Mouse (Mus musculus) embryonic facial prominence, embryonic 13.5 days (tissue): ENCODE data around the gene Narfl. TPM values are rescaled to one million over a fixed set of nuclear protein-coding genes. Genes with fewer than 3 reads are reported as not detected.
A peak's percentile ranks its signal among the peaks of the same experiment; 100 is the strongest.

Source experiments
- ATAC-seq: fragments of 200-750 bp; cut with Nextera tagmentation; 2 replicates; pipeline ENCODE4 v1.8.0; 2017; ENCODE audit warnings: low read depth; ENCODE audit not compliant: insufficient number of reproducible peaks, insufficient read depth, low FRiP score, low TSS enrichment
- H3K27ac ChIP-seq: fragments of 300-500 bp; sonication (generic); 2 replicates; pipeline ENCODE4 v1.5.1; 2015; ENCODE audit warnings: moderate library complexity, mild to moderate bottlenecking, inconsistent platforms
- H3K27me3 ChIP-seq: fragments of 300-500 bp; sonication (generic); 2 replicates; pipeline ENCODE4 v1.6.1; 2015; ENCODE audit warnings: mild to moderate bottlenecking, inconsistent platforms
- H3K36me3 ChIP-seq: fragments of 300-500 bp; sonication (generic); 2 replicates; pipeline ENCODE4 v1.6.1; 2015; ENCODE audit warnings: mild to moderate bottlenecking, inconsistent platforms
- H3K4me1 ChIP-seq: fragments of 300-500 bp; sonication (generic); 2 replicates; pipeline ENCODE4 v1.6.1; 2015; ENCODE audit warnings: inconsistent platforms
- H3K4me2 ChIP-seq: fragments of 300-500 bp; sonication (generic); 2 replicates; pipeline ENCODE4 v1.6.1; 2015; ENCODE audit warnings: moderate library complexity, mild to moderate bottlenecking, inconsistent platforms
- H3K4me3 ChIP-seq: fragments of 300-500 bp; sonication (generic); 2 replicates; pipeline ENCODE4 v1.5.1; 2015; ENCODE audit warnings: mild to moderate bottlenecking, inconsistent platforms
- H3K9ac ChIP-seq: fragments of 300-500 bp; sonication (generic); 2 replicates; pipeline ENCODE4 v1.6.1; 2015; ENCODE audit warnings: mild to moderate bottlenecking, inconsistent platforms
- H3K9me3 ChIP-seq: fragments of 300-500 bp; sonication (generic); 2 replicates; pipeline ENCODE4 v1.6.1; 2016; ENCODE audit warnings: inconsistent platforms
- whole genome bisulfite sequencing: fragments of 180-500 bp; shearing (Covaris S2); methylation state at CpG from one replicate; pipeline ENCODE4 v1.1.7; 2015; ENCODE audit warnings: mixed read lengths; 5-methylcytosine and 5-hydroxymethylcytosine counted together
- polyA plus RNA-seq: library from polyadenylated mRNA; unstranded; fragments of >200 nt; fragmentation: Nextera tagmentation; extraction: Ambion mirVana; gene quantifications from 2 replicates; pipeline ENCODE4 v1.2.1, GENCODE M21; 2015

Narfl gene
- polyA plus RNA-seq, 1 experiment from 2014 or later, result 24.9 TPM

- Histone ChIP-seq H3K4me1 (peaks cover 16% of the 10 kb centered on the region), H3K4me3 (peak overlapping the region; percentile 71; the same call in 1 of the 2 replicates), H3K9me3 (no peaks in the 10 kb centered on the region), H3K36me3 (no peaks in the 10 kb centered on the region), H3K27ac (no peak overlapping the region), H3K4me2 (peak overlapping the region; percentile 97), H3K27me3 (peaks cover 60% of the 10 kb centered on the region), H3K9ac (no peak overlapping the region)
- 34% methylated on average over 5 of the region's 5 CpGs for WGBS
- ATAC-seq, result no peak
These were observed 34.5 kb downstream of the Narfl start for GRCm38 (mm10) chr17:25808028-25808427.

DNA sequence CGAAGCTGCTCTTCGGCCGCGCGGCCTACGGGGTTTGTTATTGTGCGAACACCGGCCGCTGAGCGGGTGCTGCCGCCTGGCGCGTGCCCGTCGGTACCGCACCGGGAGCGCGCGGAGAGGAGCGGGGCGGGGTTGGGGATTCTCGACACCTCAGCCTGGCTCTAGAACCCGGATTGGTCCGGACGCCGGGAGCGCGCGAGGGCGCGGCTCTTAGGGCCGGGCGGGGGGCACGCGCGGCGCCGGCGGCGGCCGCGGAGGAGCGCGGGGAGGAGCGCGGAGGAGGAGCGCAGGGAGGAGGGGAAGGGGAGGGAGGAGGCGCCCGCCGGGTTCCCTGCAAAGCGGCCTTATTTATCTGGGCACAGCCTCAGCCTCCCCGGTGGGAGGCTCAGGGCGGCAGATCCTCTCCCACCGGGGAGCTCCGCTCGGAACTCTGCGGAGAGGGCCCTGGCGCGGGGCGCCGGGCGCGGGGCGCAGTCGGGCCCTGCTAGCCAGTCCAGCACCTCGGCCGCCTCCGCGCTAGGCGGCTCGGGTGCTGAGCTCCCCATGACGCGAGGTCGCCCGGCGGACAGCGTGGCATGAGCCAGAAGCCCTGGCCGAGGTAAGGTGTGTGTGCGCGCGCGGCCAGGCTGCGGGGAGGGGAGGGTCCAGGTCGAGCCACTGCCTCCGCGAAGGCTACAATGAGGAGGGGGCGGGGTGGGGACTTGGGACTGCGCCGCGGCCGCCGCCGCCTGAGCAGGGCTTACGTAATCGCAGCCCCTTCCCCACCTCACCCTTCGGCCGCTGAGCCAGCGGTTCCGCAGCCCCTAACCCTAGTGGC is 35.4 kb downstream of the Narfl start, which contains the start of gene Fbxl16:
Fbxl16 (plus strand) TSS at position 297 of the 817 bp plus-strand sequence.
- Histone ChIP-seq H3K4me3 (peak within 1 kb of the TSS; percentile 71), H3K4me1 (peaks cover 21% of the 10 kb centered on the region), H3K27ac (peak within 1 kb of the TSS; percentile 39; the same call in 1 of the 2 replicates), H3K4me2 (peak within 1 kb of the TSS; percentile 97), H3K36me3 (no peaks in the 10 kb centered on the region), H3K27me3 (peaks cover 59% of the 10 kb centered on the region), H3K9me3 (no peaks in the 10 kb centered on the region), H3K9ac (peak within 1 kb of the TSS; percentile 77)
- whole genome bisulfite sequencing, result under 1% methylated on average over 93 of the region's 100 CpGs
- peak; percentile 75 for ATAC-seq

GRCm38 (mm10) chr17:25809606-25810340 is 36.2 kb downstream of the Narfl start:
- Histone ChIP-seq H3K36me3 (no peaks in the 10 kb centered on the region), H3K27me3 (peaks cover 58% of the 10 kb centered on the region), H3K9ac (peak overlapping the region; percentile 77), H3K4me2 (peak overlapping the region; percentile 97), H3K9me3 (no peaks in the 10 kb centered on the region), H3K4me1 (peaks cover 21% of the 10 kb centered on the region), H3K4me3 (peak overlapping the region; percentile 71), H3K27ac (no peak overlapping the region)
- ATAC-seq, result no peak
- 11% methylated on average over 25 of the region's 25 CpGs for WGBS

DNA sequence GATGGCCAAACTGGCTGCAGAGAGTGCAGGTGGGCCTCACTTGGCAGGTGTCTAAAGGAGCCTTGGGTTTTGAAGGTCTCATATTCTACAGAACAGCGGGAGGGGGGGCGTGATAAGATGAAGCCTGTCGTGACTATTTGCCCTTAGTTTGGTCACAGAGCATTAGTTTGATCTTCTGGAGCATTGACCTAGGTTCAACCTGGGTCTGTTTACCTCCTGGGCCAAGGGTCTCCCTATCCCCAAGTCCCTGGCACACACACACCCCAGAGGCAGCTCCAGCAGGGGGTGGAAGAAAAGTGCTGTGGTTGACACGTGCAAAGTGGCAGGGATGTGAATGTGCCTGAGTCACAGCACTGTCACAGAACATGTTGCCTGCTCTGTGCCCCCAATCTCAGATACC is 37.3 kb downstream of the Narfl start:
- no peak for ATAC-seq
- H3K4me3 ChIP-seq, result no peak overlapping the region
- H3K36me3 ChIP-seq, result no peaks in the 10 kb centered on the region
- no peak overlapping the region for H3K9ac ChIP-seq
- WGBS, result 70% methylated on average over 4 of the region's 4 CpGs
- H3K4me2 ChIP-seq, result no peak overlapping the region
- peaks cover 62% of the 10 kb centered on the region for H3K27me3 ChIP-seq
- H3K27ac ChIP-seq, result no peak overlapping the region
- H3K4me1 ChIP-seq, result peaks cover 21% of the 10 kb centered on the region
- no peaks in the 10 kb centered on the region for H3K9me3 ChIP-seq

- H3K4me2 ChIP-seq, result peak overlapping the region; percentile 26
- 0% methylated on average over 20 of the region's 20 CpGs for WGBS
- H3K27me3 ChIP-seq, result peaks cover 77% of the 10 kb centered on the region
- H3K4me3 ChIP-seq, result no peak overlapping the region
- H3K9ac ChIP-seq, result no peak overlapping the region
- no peaks in the 10 kb centered on the region for H3K9me3 ChIP-seq
- no peak overlapping the region for H3K27ac ChIP-seq
- peaks cover 18% of the 10 kb centered on the region for H3K4me1 ChIP-seq
- ATAC-seq, result no peak; the same call in 1 of the 2 replicates
- no peaks in the 10 kb centered on the region for H3K36me3 ChIP-seq
These were observed 39.9 kb downstream of the Narfl start for GRCm38 (mm10) chr17:25813471-25813870.

DNA sequence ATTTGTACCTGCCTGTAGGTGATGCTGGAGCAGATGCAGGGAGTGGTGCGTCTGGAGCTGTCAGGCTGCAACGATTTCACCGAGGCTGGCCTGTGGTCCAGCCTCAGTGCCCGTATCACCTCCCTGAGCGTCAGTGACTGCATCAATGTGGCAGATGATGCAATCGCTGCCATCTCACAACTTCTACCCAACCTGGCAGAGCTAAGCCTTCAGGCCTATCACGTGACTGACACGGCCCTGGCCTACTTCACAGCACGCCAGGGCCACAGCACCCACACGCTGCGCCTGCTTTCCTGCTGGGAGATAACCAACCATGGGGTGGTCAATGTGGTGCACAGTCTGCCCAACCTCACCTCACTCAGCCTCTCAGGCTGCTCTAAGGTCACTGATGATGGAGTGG is 44.1 kb downstream of the Narfl start:
- H3K9me3 ChIP-seq, result no peaks in the 10 kb centered on the region
- 80% methylated on average over 11 of the region's 11 CpGs for WGBS
- no peak overlapping the region for H3K4me2 ChIP-seq
- H3K27me3 ChIP-seq, result peaks cover 75% of the 10 kb centered on the region
- H3K9ac ChIP-seq, result no peak overlapping the region
- no peak for ATAC-seq
- H3K4me1 ChIP-seq, result peaks cover 12% of the 10 kb centered on the region; the same call in 1 of the 2 replicates
- no peaks in the 10 kb centered on the region for H3K36me3 ChIP-seq
- no peak overlapping the region for H3K4me3 ChIP-seq
- H3K27ac ChIP-seq, result no peak overlapping the region

DNA sequence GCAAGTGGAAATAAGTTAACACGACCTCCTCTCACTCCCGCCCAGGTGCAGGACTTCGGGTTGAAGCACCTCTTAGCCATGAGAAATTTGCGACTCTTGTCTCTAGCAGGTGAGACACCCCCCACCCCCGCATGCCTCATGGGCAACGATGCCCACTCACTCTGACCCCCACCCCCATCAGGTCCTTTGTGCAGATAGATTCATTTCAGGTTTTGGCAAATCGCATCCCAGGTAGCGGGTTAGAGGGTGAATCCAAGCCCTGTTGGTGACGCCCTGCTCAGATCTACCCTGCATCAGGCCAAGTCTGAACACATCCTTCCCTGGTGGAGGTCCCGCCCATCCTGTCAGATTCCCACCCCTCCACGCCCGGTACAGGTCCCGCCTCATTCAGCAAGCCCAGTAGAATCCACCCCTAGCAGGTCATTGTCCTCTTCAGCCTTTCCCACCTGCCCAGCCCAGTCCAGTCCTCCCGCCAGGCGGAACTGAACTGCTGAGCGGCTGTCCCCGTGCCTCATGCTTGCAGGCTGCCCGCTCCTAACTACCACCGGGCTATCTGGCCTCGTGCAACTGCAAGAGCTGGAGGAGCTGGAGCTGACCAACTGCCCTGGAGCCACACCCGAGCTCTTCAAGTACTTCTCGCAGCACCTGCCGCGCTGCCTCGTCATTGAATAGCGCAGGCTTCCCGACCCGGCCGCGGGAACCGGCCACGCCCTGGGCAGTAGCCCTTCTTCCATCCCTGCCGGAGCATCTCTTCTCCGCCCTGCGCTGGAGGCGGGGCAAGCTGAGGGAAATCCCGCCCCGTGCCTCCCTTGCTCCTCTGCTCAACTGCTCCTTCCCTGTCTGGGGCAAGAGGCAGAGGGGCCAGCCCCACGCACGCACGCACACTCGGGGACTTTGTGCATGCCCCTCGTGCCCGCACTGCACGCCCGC is 45.5 kb downstream of the Narfl start:
- no peak for ATAC-seq

DNA sequence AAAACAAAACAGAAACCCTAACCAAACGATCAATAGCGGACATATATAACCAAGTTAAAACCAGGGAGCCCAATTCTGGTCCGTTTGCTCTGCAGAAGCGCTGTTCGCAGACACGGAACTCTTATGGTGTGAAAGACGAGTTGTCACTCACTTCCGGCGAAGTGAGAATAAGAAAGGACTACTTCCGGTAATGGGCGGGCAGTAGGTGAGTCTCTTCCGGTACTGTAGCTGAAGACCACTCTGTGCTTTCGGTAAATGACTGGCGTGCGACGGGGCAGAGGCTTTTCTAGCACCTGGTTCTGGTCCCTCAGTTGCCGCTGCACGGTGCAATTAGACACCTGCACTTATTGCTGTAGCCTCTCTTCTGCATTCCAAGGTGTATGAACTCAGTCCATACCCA is 49.9 kb downstream of the Narfl start, which contains the start of gene Wdr24:
Wdr24 (plus strand) TSS at position 176 of the 400 bp plus-strand sequence.
- Histone ChIP-seq H3K4me3 (peak within 1 kb of the TSS; percentile 65), H3K27ac (peak within 1 kb of the TSS; percentile 62), H3K9ac (peak within 1 kb of the TSS; percentile 85), H3K9me3 (no peaks in the 10 kb centered on the region), H3K4me1 (peaks cover 42% of the 10 kb centered on the region), H3K27me3 (peaks cover 37% of the 10 kb centered on the region), H3K36me3 (peaks cover 31% of the 10 kb centered on the region), H3K4me2 (peak within 1 kb of the TSS; percentile 93)
- WGBS, result under 1% methylated on average over 18 of the region's 18 CpGs
- ATAC-seq, result peak; percentile 34; the same call in 1 of the 2 replicates

More for the DNA sequence above, 45.5 kb downstream of the Narfl start:
- Histone ChIP-seq H3K9me3 (no peaks in the 10 kb centered on the region), H3K36me3 (no peaks in the 10 kb centered on the region), H3K27me3 (peaks cover 67% of the 10 kb centered on the region), H3K4me3 (peak overlapping the region; percentile 16), H3K4me1 (peaks cover 12% of the 10 kb centered on the region), H3K9ac (peak overlapping the region; percentile 12; the same call in 1 of the 2 replicates), H3K4me2 (peak overlapping the region; percentile 49), H3K27ac (no peak overlapping the region)
- WGBS, result 6% methylated on average over 46 of the region's 46 CpGs

DNA sequence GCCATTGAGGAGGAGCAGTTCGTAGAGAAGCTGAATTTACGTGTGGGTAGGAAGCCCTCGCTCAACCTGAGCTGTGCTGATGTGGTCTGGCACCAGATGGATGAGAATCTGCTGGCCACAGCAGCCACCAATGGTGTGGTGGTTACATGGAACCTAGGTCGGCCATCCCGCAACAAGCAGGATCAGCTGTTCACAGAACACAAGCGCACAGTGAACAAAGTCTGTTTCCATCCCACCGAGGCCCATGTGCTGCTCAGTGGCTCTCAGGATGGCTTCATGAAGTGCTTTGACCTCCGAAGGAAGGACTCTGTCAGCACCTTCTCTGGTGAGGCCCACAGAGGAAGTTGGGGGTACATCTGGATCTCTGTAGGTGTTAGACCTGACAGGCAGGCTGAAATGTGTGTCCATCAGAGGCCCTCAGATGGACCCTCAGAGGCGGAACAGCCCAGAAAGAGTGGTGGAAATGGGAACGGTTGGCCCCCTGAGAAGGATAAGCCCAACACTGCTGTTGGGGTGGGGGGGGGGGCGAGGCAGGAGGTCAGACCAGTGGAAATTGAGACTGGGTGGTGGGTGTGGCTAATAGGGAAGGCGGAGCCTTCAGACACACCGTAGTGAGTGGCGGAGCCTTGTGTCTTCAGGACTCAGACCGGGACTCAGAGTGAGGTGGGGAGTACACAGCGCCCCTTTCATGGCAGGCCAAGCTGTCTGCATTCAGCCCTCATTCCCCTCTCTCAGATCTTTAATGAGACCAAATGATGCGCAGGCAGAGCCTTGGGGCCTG is 51.0 kb downstream of the Narfl start:
- Histone ChIP-seq H3K36me3 (peaks cover 32% of the 10 kb centered on the region), H3K4me2 (peak overlapping the region; percentile 93), H3K27ac (no peak overlapping the region), H3K4me1 (peaks cover 42% of the 10 kb centered on the region), H3K27me3 (peaks cover 26% of the 10 kb centered on the region), H3K9ac (peak overlapping the region; percentile 85), H3K4me3 (peak overlapping the region; percentile 65), H3K9me3 (no peaks in the 10 kb centered on the region)
- ATAC-seq, result no peak
- WGBS, result 69% methylated on average over 16 of the region's 17 CpGs

GRCm38 (mm10) chr17:25825311-25825710 is 51.7 kb downstream of the Narfl start:
- WGBS, result 81% methylated on average over 6 of the region's 6 CpGs
- H3K4me3 ChIP-seq, result no peak overlapping the region
- peaks cover 48% of the 10 kb centered on the region for H3K4me1 ChIP-seq
- peaks cover 18% of the 10 kb centered on the region for H3K27me3 ChIP-seq
- H3K9ac ChIP-seq, result peak overlapping the region; percentile 11; the same call in 1 of the 2 replicates
- H3K27ac ChIP-seq, result no peak overlapping the region
- H3K4me2 ChIP-seq, result peak overlapping the region; percentile 93; the same call in 1 of the 2 replicates
- H3K36me3 ChIP-seq, result peaks cover 39% of the 10 kb centered on the region
- no peaks in the 10 kb centered on the region for H3K9me3 ChIP-seq
- ATAC-seq, result no peak
